Mouse (Mus musculus): Measurements from ENCODE around the gene Mpi.
A peak's percentile ranks its signal among the peaks of the same experiment; 100 is the strongest.

Mpi gene

DNA sequence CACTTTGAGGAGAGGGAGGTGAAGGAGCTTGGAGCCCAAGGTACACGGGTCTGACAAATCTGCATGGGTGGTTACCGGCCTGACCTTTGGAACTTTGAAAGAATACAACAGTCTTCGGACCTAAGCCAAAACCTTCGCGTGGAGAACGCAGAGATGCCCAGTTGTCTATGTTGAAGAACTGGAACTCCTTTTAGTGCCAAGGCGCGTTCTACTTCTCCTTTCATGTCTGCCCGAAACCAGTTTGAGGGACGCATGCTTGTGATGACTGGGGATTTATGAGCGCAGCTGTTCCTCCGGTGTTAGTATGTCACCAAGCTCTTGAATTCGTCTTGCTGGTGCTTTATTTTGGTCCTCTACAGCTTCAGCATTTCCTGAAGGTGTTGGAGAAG lies 9.1 kb upstream of the Mpi start:
- no peak for DNase-seq (ENCODE audit: low spot score)

DNA sequence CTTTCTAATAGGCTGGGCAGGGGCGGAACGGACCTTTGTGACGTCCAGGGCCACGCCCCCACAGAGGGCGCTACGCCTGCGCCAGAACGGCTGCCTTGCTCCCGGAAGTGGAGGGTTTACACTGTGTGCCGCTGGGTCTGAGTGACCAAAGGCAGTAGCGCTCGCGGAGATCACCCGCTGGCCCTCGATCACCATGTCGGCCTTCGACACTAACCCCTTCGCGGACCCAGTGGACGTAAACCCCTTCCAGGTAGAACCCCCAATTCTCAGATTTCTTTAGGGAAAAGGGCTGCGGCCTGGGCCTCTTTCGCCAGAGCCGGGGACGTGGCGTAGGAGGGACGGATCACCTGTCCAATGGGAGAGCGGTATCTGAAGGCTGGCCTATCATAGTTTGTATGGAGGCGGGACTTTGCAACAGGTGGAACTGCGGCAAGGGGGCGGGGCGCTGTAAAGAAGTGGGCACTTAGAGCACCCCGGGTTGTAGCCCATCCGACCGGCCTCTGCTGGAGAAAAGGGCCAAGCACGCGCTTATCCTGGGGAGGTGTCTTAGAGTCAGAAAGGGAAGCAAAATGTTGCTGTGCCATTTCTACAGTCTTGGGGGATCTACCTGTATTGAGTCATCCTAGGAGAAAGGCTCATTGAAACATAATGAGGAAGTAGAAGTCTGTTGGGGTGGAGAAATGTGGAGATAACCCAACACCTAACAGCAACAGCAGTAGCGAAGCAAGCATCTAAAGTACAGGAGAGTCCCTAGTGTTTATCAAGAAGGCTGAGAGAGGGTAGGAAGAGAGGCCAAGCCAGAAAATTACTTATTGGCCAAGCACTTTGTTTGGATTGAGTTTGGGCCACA lies 8.5 kb upstream of the Mpi start, which contains the start of gene Scamp2:
TSS of gene Scamp2 (plus strand) at position 83 of the 850 bp plus-strand sequence.
- peak; percentile 95 for DNase-seq (ENCODE audit: low spot score)

- DNase-seq (ENCODE audit: low spot score) = no peak
Observed at GRCm38 (mm10) chr9:57560263-57560662, 7.7 kb upstream of the Mpi start.

GRCm38 (mm10) chr9:57559568-57559967 lies 7.0 kb upstream of the Mpi start:
- DNase-seq (ENCODE audit: low spot score) = no peak

DNA sequence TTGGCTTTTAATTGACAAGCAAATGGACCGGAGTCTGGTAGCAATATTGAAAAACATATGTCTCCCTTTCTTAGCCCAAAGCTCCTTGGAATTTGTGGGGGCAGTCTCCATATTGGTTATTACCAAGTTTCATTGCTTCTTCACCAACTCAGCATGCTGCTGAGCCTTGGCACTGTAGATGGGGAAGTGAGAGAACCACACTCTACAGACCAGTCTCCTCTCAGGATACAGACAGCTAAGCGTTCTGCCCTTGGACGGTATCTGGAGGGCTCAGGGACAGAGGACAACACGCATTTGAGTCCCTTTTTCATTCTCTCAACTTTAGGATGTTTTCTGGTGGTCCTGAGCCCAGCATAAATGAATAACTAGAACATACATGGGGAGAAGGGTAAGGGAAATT lies 6.1 kb upstream of the Mpi start:
- no peak for DNase-seq (ENCODE audit: low spot score)

- no peak for DNase-seq (ENCODE audit: low spot score)
Observed at GRCm38 (mm10) chr9:57557215-57557614, 4.7 kb upstream of the Mpi start.

GRCm38 (mm10) chr9:57554753-57555152 lies 2.2 kb upstream of the Mpi start:
- DNase-seq (ENCODE audit: low spot score) = no peak

GRCm38 (mm10) chr9:57553119-57553518 lies 556 bp upstream of the Mpi start:
- no peak for DNase-seq (ENCODE audit: low spot score)

DNA sequence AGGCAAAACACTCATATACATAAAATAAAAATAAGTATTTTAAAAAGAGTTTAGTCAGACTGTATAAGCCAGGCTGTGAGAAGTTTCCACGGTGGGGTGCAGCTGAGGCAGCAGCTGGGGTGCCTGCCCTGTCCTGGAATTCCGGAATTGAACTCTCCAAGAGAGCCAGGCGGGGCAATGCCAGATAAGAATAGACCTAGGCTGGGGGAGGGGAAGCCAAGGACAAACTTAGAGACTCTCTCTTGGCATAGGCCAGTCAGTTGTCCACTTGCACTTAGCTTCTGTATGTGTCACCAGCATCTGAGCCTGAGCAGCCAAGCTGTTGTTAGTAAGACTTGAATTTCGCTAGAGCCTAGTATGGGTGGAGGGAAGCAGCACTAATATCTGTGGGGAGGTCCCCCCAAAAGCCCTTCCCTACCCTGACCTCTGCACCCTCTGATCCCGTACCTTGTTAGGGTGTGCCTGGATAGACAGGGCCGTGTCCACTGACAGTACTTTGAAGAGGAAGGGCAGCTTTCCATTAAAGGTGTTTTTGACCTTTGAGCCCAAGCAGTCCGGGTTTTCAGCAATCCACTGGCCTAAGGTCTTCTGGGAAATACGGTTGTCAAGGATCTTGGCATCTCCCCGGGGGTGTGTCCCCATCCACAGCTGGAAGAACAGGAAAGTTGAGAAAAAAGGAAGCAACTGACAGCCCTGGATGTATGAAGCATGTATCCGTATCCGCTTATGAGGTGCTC lies 2.3 kb downstream of the Mpi start:
- no peak for DNase-seq (ENCODE audit: low spot score)

DNA sequence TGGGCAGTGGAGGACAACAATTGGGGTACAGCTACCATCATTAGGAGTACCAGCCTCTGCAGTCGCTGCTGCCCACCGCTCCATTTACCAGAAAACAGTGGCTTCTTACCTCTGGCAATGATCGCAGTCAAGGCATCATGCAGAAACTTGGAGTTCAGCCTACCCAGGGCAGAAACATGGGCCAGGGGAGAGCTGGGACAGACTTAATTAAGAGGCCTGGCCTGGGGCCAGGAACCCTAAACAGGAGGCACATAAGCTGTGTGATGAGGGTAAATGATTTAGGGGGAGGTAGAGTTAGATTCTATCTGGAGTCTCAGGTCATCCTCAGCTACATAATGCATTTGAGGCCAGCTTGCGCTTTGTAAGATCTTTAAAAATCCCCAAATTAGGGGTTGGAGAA lies 3.4 kb downstream of the Mpi start:
- DNase-seq (ENCODE audit: low spot score) = no peak

DNA sequence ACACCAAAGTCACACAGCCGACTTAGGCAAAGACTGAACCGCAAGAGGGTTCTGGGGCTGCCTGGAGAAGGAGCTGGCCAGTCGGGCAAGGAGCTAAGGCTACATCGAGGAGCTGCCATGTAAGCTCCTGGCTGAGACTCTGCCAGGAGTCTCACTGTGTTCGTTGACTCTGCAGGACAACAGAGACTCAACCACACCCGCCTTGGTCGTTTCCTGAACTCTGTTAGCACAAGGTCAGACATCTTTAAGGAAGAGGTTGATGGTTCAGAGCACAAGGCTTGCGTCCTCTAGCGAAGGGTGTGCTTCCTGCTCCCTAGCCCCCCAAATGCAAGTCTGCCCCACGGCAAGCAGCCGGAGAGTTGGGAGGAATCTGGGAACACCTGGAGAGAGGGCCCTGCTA lies 4.7 kb downstream of the Mpi start:
- no peak for DNase-seq (ENCODE audit: low spot score)

- no peak for DNase-seq (ENCODE audit: low spot score)
Observed at GRCm38 (mm10) chr9:57547287-57547686, 5.3 kb downstream of the Mpi start.

- DNase-seq (ENCODE audit: low spot score) = no peak
Observed at GRCm38 (mm10) chr9:57543951-57544350, 8.6 kb downstream of the Mpi start.

GRCm38 (mm10) chr9:57541312-57541711 lies 11.3 kb downstream of the Mpi start:
- DNase-seq (ENCODE audit: low spot score) = no peak

GRCm38 (mm10) chr9:57539550-57539949 lies 13.0 kb downstream of the Mpi start:
- no peak for DNase-seq (ENCODE audit: low spot score)

- DNase-seq (ENCODE audit: low spot score) = no peak
Observed at GRCm38 (mm10) chr9:57537728-57538181, 14.8 kb downstream of the Mpi start.

GRCm38 (mm10) chr9:57537044-57537727 lies 15.4 kb downstream of the Mpi start, which contains the start of gene Fam219b:
Fam219b (plus strand) TSS chr9:57537528.
- DNase-seq (ENCODE audit: low spot score) = peak; percentile 92

- no peak for DNase-seq (ENCODE audit: low spot score)
Observed at GRCm38 (mm10) chr9:57536362-57536761, 16.2 kb downstream of the Mpi start.

GRCm38 (mm10) chr9:57531946-57532345 lies 20.6 kb downstream of the Mpi start:
- no peak for DNase-seq (ENCODE audit: low spot score)

GRCm38 (mm10) chr9:57526435-57526834 lies 26.1 kb downstream of the Mpi start:
- DNase-seq (ENCODE audit: low spot score) = no peak

DNA sequence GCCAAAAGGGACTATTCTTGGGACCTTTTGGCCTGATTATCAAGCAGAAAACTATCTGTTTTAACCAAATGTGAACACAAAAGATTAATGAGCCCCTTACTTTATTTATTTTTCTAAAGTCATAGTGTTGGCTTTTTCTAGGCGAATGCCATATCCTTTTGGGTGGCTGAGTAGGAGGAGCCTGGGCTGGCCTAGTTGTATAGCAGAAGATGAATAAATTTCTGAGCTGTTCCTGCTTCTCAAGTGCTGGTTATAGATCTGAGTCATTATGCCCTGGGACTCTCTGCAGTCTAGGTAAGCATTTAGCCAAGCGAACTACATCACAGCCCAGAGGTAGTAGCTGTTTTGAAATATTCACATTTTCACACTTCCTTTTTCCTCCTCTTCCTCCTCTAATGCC lies 27.0 kb downstream of the Mpi start:
- no peak for DNase-seq (ENCODE audit: low spot score)

DNA sequence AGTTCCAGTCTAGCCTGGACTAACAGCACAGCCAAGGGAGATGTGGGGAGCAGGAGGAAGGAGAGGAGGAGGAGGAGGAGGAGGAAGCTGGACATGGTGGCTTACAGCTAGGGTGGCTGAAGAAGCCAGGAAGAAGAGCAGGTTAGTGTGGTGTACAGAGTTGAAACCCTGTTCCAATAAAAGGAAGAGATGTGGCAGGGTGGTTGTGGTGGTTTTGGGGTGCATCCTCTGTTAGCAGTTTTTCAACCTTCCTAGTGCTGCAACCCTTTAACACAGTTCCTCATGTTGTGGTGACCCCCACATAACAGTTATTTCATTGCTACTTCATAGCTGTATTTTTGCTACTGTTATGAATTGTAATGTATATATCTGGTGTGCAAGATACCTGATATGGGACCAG lies 28.1 kb downstream of the Mpi start:
- no peak for DNase-seq (ENCODE audit: low spot score)

GRCm38 (mm10) chr9:57523754-57524153 lies 28.8 kb downstream of the Mpi start:
- no peak for DNase-seq (ENCODE audit: low spot score)
